Mouse (Mus musculus) kidney, embryonic 16.5 days (tissue): Measurements from ENCODE around the gene Afap1. TPM values are rescaled to one million over a fixed set of nuclear protein-coding genes. Genes with fewer than 3 reads are reported as not detected.

ENCODE experiments used
- ATAC-seq: fragments of 200-750 bp; cut with Nextera tagmentation; 2 replicates; pipeline ENCODE4 v1.8.0; 2017; ENCODE audit warnings: moderate TSS enrichment; ENCODE audit not compliant: low FRiP score, low TSS enrichment
- H3K27ac ChIP-seq: fragments of 300-500 bp; sonication (generic); 2 replicates; pipeline ENCODE4 v1.5.1; 2014; ENCODE audit warnings: low read length
- H3K27me3 ChIP-seq: fragments of 300-500 bp; sonication (generic); 2 replicates; pipeline ENCODE4 v1.6.1; 2014; ENCODE audit warnings: low read length, control low read depth, mixed read lengths; ENCODE audit not compliant: insufficient read depth
- H3K36me3 ChIP-seq: fragments of 300-500 bp; sonication (generic); 2 replicates; pipeline ENCODE4 v1.6.1; 2014; ENCODE audit warnings: low read length, control low read depth, mixed read lengths; ENCODE audit not compliant: insufficient read depth
- H3K4me1 ChIP-seq: fragments of 300-500 bp; sonication (generic); 2 replicates; pipeline ENCODE4 v1.6.1; 2014; ENCODE audit warnings: low read length, control low read depth, mixed read lengths; ENCODE audit not compliant: insufficient read depth
- H3K4me2 ChIP-seq: fragments of 300-500 bp; sonication (generic); replicated peaks from 2 replicates; pipeline ENCODE4 v1.6.1; 2014; ENCODE audit warnings: low read depth, low read length
- H3K4me3 ChIP-seq: fragments of 300-500 bp; sonication (generic); 2 replicates; pipeline ENCODE4 v1.5.1; 2014; ENCODE audit warnings: mild to moderate bottlenecking, low read length
- H3K9ac ChIP-seq: fragments of 300-500 bp; sonication (generic); replicated peaks from 2 replicates; pipeline ENCODE4 v1.6.1; 2014; ENCODE audit warnings: low read length
- H3K9me3 ChIP-seq: fragments of 300-500 bp; sonication (generic); 2 replicates; pipeline ENCODE4 v1.6.1; 2016; ENCODE audit warnings: low read length, control low read depth
- WGBS: fragments of 180-500 bp; shearing (Covaris S2); extraction: QIAGEN DNeasy Blood & Tissue Kit; methylation state at CpG from one replicate; pipeline ENCODE4 v1.1.7; 2014; 5-methylcytosine and 5-hydroxymethylcytosine counted together
- polyA plus RNA-seq: library from polyadenylated mRNA; unstranded; fragments of >200 nt; fragmentation: Nextera tagmentation; extraction: Ambion mirVana; gene quantifications from 2 replicates; pipeline ENCODE4 v1.2.1, GENCODE M21; 2015

The Afap1 gene
- polyA plus RNA-seq, 1 experiment from 2014 or later: 22.8 TPM

GRCm38 (mm10) chr5:35879199-35879598 lies 13.9 kb upstream of the Afap1 start:
- Histone ChIP-seq H3K9me3 (no peaks in the 10 kb centered on the region), H3K4me2 (no peak overlapping the region), H3K36me3 (no peaks in the 10 kb centered on the region), H3K27me3 (no peaks in the 10 kb centered on the region), H3K9ac (no peak overlapping the region), H3K4me3 (no peak overlapping the region), H3K27ac (no peak overlapping the region), H3K4me1 (no peaks in the 10 kb centered on the region)
- 93% methylated on average over 8 of the region's 8 CpGs for WGBS
- ATAC-seq: no peak

GRCm38 (mm10) chr5:35882391-35882790 lies 10.7 kb upstream of the Afap1 start:
- no peak overlapping the region for H3K4me3 ChIP-seq
- no peak for ATAC-seq
- no peaks in the 10 kb centered on the region for H3K9me3 ChIP-seq
- no peaks in the 10 kb centered on the region for H3K36me3 ChIP-seq
- no peak overlapping the region for H3K27ac ChIP-seq
- H3K9ac ChIP-seq: no peak overlapping the region
- H3K4me2 ChIP-seq: no peak overlapping the region
- no peaks in the 10 kb centered on the region for H3K27me3 ChIP-seq
- 34% methylated on average over 9 of the region's 9 CpGs for WGBS
- H3K4me1 ChIP-seq: no peaks in the 10 kb centered on the region

GRCm38 (mm10) chr5:35884262-35884661 lies 8.9 kb upstream of the Afap1 start:
- H3K9ac ChIP-seq: no peak overlapping the region
- ATAC-seq: no peak
- no peaks in the 10 kb centered on the region for H3K36me3 ChIP-seq
- no peaks in the 10 kb centered on the region for H3K4me1 ChIP-seq
- H3K27me3 ChIP-seq: no peaks in the 10 kb centered on the region
- 40% methylated on average over 11 of the region's 11 CpGs for WGBS
- no peak overlapping the region for H3K27ac ChIP-seq
- H3K4me2 ChIP-seq: no peak overlapping the region
- no peaks in the 10 kb centered on the region for H3K9me3 ChIP-seq
- H3K4me3 ChIP-seq: no peak overlapping the region

GRCm38 (mm10) chr5:35884689-35885088 lies 8.4 kb upstream of the Afap1 start:
- WGBS: 86% methylated on average over 5 of the region's 5 CpGs
- ATAC-seq: no peak
- no peak overlapping the region for H3K27ac ChIP-seq
- H3K4me1 ChIP-seq: no peaks in the 10 kb centered on the region
- no peak overlapping the region for H3K9ac ChIP-seq
- no peak overlapping the region for H3K4me2 ChIP-seq
- H3K36me3 ChIP-seq: no peaks in the 10 kb centered on the region
- no peak overlapping the region for H3K4me3 ChIP-seq
- no peaks in the 10 kb centered on the region for H3K27me3 ChIP-seq
- H3K9me3 ChIP-seq: no peaks in the 10 kb centered on the region

- Histone ChIP-seq H3K9ac (no peak overlapping the region), H3K4me2 (no peak overlapping the region), H3K27me3 (no peaks in the 10 kb centered on the region), H3K36me3 (no peaks in the 10 kb centered on the region), H3K4me3 (no peak overlapping the region), H3K9me3 (no peaks in the 10 kb centered on the region), H3K4me1 (peaks cover 8% of the 10 kb centered on the region), H3K27ac (no peak overlapping the region)
- WGBS: 55% methylated on average over 9 of the region's 9 CpGs
- ATAC-seq: no peak
These were observed 4.2 kb upstream of the Afap1 start for GRCm38 (mm10) chr5:35888959-35889358.

- ATAC-seq: no peak
- no peak overlapping the region for H3K4me2 ChIP-seq
- H3K4me3 ChIP-seq: no peak overlapping the region
- H3K9me3 ChIP-seq: no peaks in the 10 kb centered on the region
- H3K4me1 ChIP-seq: peaks cover 11% of the 10 kb centered on the region
- no peak overlapping the region for H3K9ac ChIP-seq
- no peaks in the 10 kb centered on the region for H3K27me3 ChIP-seq
- H3K36me3 ChIP-seq: no peaks in the 10 kb centered on the region
- H3K27ac ChIP-seq: no peak overlapping the region
- WGBS: 49% methylated on average over 2 of the region's 2 CpGs
These were observed 3.5 kb upstream of the Afap1 start for GRCm38 (mm10) chr5:35889641-35890040.

- H3K9ac ChIP-seq: no peak overlapping the region
- ATAC-seq: no peak
- no peak overlapping the region for H3K4me3 ChIP-seq
- peaks cover 25% of the 10 kb centered on the region for H3K4me1 ChIP-seq
- H3K27me3 ChIP-seq: no peaks in the 10 kb centered on the region
- H3K4me2 ChIP-seq: no peak overlapping the region
- H3K9me3 ChIP-seq: no peaks in the 10 kb centered on the region
- no peak overlapping the region for H3K27ac ChIP-seq
- 84% methylated on average over 13 of the region's 13 CpGs for WGBS
- H3K36me3 ChIP-seq: no peaks in the 10 kb centered on the region
These were observed 2.0 kb upstream of the Afap1 start for GRCm38 (mm10) chr5:35890985-35891730.

GRCm38 (mm10) chr5:35892363-35892762 lies 756 bp upstream of the Afap1 start:
- no peaks in the 10 kb centered on the region for H3K9me3 ChIP-seq
- peak overlapping the region; percentile 92 for H3K4me2 ChIP-seq

GRCm38 (mm10) chr5:35893805-35894260 lies 714 bp downstream of the Afap1 start:
- peak overlapping the region; percentile 78 for H3K9ac ChIP-seq
- H3K4me1 ChIP-seq: peaks cover 48% of the 10 kb centered on the region
- no peaks in the 10 kb centered on the region for H3K27me3 ChIP-seq
- peak; percentile 52 for ATAC-seq
- H3K4me2 ChIP-seq: peak overlapping the region; percentile 92
- peak overlapping the region; percentile 87 for H3K27ac ChIP-seq
- no peaks in the 10 kb centered on the region for H3K9me3 ChIP-seq
- H3K4me3 ChIP-seq: peak overlapping the region; percentile 79
- H3K36me3 ChIP-seq: no peaks in the 10 kb centered on the region
- under 1% methylated on average over 21 of the region's 21 CpGs for WGBS

More at GRCm38 (mm10) chr5:35892363-35892762, 756 bp upstream of the Afap1 start:
- peaks cover 37% of the 10 kb centered on the region for H3K4me1 ChIP-seq
- ATAC-seq: no peak
- no peak overlapping the region for H3K4me3 ChIP-seq
- H3K27me3 ChIP-seq: no peaks in the 10 kb centered on the region
- no peak overlapping the region for H3K27ac ChIP-seq
- no peaks in the 10 kb centered on the region for H3K36me3 ChIP-seq
- no peak overlapping the region for H3K9ac ChIP-seq
- 80% methylated on average over 3 of the region's 3 CpGs for WGBS

- Histone ChIP-seq H3K4me2 (peak overlapping the region; percentile 92), H3K27me3 (no peaks in the 10 kb centered on the region), H3K4me3 (peak overlapping the region; percentile 79), H3K27ac (peak overlapping the region; percentile 87), H3K9me3 (no peaks in the 10 kb centered on the region), H3K4me1 (peaks cover 51% of the 10 kb centered on the region), H3K9ac (peak overlapping the region; percentile 78), H3K36me3 (no peaks in the 10 kb centered on the region)
- ATAC-seq: no peak
- WGBS: 4% methylated on average over 30 of the region's 30 CpGs
These were observed 1.4 kb downstream of the Afap1 start for GRCm38 (mm10) chr5:35894295-35895047.
